Mouse (Mus musculus) CH12.LX (cell line): ENCODE measurements at regions not wholly inside any gene's neighbourhood (a gene's known extent, or its start where the extent isn't known, plus 50 kb on each side); places are given as distances from the start of the nearest gene placed in this dataset.

Experiments
- DNase-seq: peaks from one replicate; pipeline ENCODE4 v3.0.0-alpha.2; 2013; ENCODE audit errors: extremely low read depth
- H3K27ac ChIP-seq: 2 replicates; pipeline ENCODE4 v1.5.1; 2012; ENCODE audit warnings: low read depth, mild to moderate bottlenecking, control low read depth, moderate library complexity; ENCODE audit not compliant: insufficient read depth
- H3K27me3 ChIP-seq: replicated peaks from 2 replicates; pipeline ENCODE3; 2012; ENCODE audit warnings: inconsistent platforms
- H3K36me3 ChIP-seq, 2 experiments: replicated peaks in 1 of 2; 2 replicates each; pipeline versions ENCODE3 to v1.6.1; 2012; ENCODE audit warnings: inconsistent platforms in 1 of 2, low read length in 1 of 2, mild to moderate bottlenecking in 1 of 2, mixed read lengths in 1 of 2, moderate library complexity in 1 of 2; ENCODE audit not compliant: control insufficient read depth in 1 of 2, insufficient read depth in 1 of 2
- H3K4me1 ChIP-seq, 2 experiments: 2 replicates each; pipeline ENCODE4 v1.6.1; 2012; ENCODE audit warnings: inconsistent platforms in 1 of 2, moderate library complexity in 1 of 2; ENCODE audit not compliant: insufficient read depth in 2 of 2, control insufficient read depth in 1 of 2
- H3K4me2 ChIP-seq: 2 replicates; pipeline ENCODE4 v1.6.1; 2012; ENCODE audit warnings: low read depth, mild to moderate bottlenecking, control low read depth; ENCODE audit not compliant: poor library complexity, insufficient read depth, severe bottlenecking
- H3K4me3 ChIP-seq, 3 experiments: fragments of 150-350 bp in 1 of 3; sonication (generic) in 1 of 3; replicated peaks in 1 of 3; 2 replicates each; pipeline versions ENCODE3 to v1.5.1; 2011 to 2012; ENCODE audit warnings: low read depth in 2 of 3, low read length in 2 of 3, mild to moderate bottlenecking in 2 of 3, moderate library complexity in 2 of 3, control low read depth in 1 of 3, improper control_type of control experiment in 1 of 3, inconsistent platforms in 1 of 3, mixed read lengths in 1 of 3; ENCODE audit not compliant: poor library complexity in 1 of 3
- H3K79me2 ChIP-seq: replicated peaks from 2 replicates; pipeline ENCODE4 v1.6.1; 2012; ENCODE audit warnings: mild to moderate bottlenecking, moderate library complexity; ENCODE audit not compliant: control insufficient read depth, poor library complexity, insufficient read depth, severe bottlenecking; ENCODE audit errors: extremely low read depth
- H3K9ac ChIP-seq: 2 replicates; pipeline ENCODE4 v1.6.1; 2012; ENCODE audit warnings: low read depth, mild to moderate bottlenecking, control low read depth, moderate library complexity; ENCODE audit not compliant: insufficient read depth
- H3K9me3 ChIP-seq: replicated peaks from 2 replicates; pipeline ENCODE3; 2012; ENCODE audit warnings: low read length, inconsistent platforms, mixed read lengths
- CTCF ChIP-seq, 2 experiments: IDR thresholded peaks in 1 of 2; conservative IDR thresholded peaks in 1 of 2; 2 replicates each; pipeline ENCODE4 v1.5.1; 2011 to 2012; ENCODE audit warnings: low read depth in 2 of 2, low read length in 2 of 2, improper control_type of control experiment in 1 of 2, inconsistent platforms in 1 of 2, mild to moderate bottlenecking in 1 of 2, moderate library complexity in 1 of 2
- E2F4 ChIP-seq: IDR thresholded peaks from 2 replicates; pipeline ENCODE4 v1.6.1; 2011; ENCODE audit warnings: low read depth, low read length, improper control_type of control experiment; ENCODE audit not compliant: insufficient replicate concordance
- ELF1 ChIP-seq: IDR thresholded peaks from 2 replicates; pipeline ENCODE4 v1.6.1; 2014; ENCODE audit warnings: low read depth, mild to moderate bottlenecking, inconsistent platforms, low read length, improper control_type of control experiment
- ETS1 ChIP-seq: conservative IDR thresholded peaks from 2 replicates; pipeline ENCODE4 v1.6.1; 2012; ENCODE audit warnings: low read depth, mild to moderate bottlenecking, inconsistent platforms, low read length, improper control_type of control experiment, moderate library complexity
- HCFC1 ChIP-seq: IDR thresholded peaks from 2 replicates; pipeline ENCODE4 v1.6.1; 2012; ENCODE audit warnings: low read depth, mild to moderate bottlenecking, inconsistent platforms, low read length, improper control_type of control experiment
- IRF4 ChIP-seq: IDR thresholded peaks from 2 replicates; pipeline ENCODE4 v1.6.1; 2014; ENCODE audit warnings: low read depth, mild to moderate bottlenecking, inconsistent platforms, low read length, improper control_type of control experiment
- KAT2A ChIP-seq: IDR thresholded peaks from 2 replicates; pipeline ENCODE4 v1.6.1; 2012; ENCODE audit warnings: low read length, improper control_type of control experiment, inconsistent platforms; ENCODE audit not compliant: insufficient replicate concordance
- MAX ChIP-seq: IDR thresholded peaks from 2 replicates; pipeline ENCODE4 v1.6.1; 2011; ENCODE audit warnings: low read length, improper control_type of control experiment
- MAZ ChIP-seq: IDR thresholded peaks from 2 replicates; pipeline ENCODE4 v1.6.1; 2012; ENCODE audit warnings: low read depth, mild to moderate bottlenecking, inconsistent platforms, low read length, improper control_type of control experiment, moderate library complexity
- MEF2A ChIP-seq: IDR thresholded peaks from 2 replicates; pipeline ENCODE4 v1.6.1; 2014; ENCODE audit warnings: low read depth, mild to moderate bottlenecking, inconsistent platforms, low read length, improper control_type of control experiment, borderline replicate concordance
- MXI1 ChIP-seq: IDR thresholded peaks from 2 replicates; pipeline ENCODE4 v1.6.1; 2011; ENCODE audit warnings: mild to moderate bottlenecking, low read depth, low read length, improper control_type of control experiment
- MYC ChIP-seq: IDR thresholded peaks from 2 replicates; pipeline ENCODE4 v1.6.1; 2011; ENCODE audit warnings: low read depth, mild to moderate bottlenecking, improper control_type of control experiment, low read length
- RAD21 ChIP-seq: IDR thresholded peaks from 2 replicates; pipeline ENCODE4 v1.6.1; 2011; ENCODE audit warnings: low read depth, mild to moderate bottlenecking, low read length, improper control_type of control experiment, moderate library complexity
- SMC3 ChIP-seq: IDR thresholded peaks from 2 replicates; pipeline ENCODE4 v1.6.1; 2011; ENCODE audit warnings: low read depth, low read length, improper control_type of control experiment
- TBP ChIP-seq: conservative IDR thresholded peaks from 2 replicates; pipeline ENCODE4 v1.6.1; 2011; ENCODE audit warnings: low read depth, low read length, improper control_type of control experiment
- TCF12 ChIP-seq: IDR thresholded peaks from 2 replicates; pipeline ENCODE4 v1.6.1; 2014; ENCODE audit warnings: low read depth, mild to moderate bottlenecking, inconsistent platforms, low read length, improper control_type of control experiment
- ZKSCAN1 ChIP-seq: IDR thresholded peaks from 2 replicates; pipeline ENCODE4 v1.6.1; 2012; ENCODE audit warnings: low read depth, inconsistent platforms, low read length, improper control_type of control experiment, borderline replicate concordance
- ZMIZ1 ChIP-seq: IDR thresholded peaks from 2 replicates; pipeline ENCODE4 v1.6.1; 2012; ENCODE audit warnings: low read depth, mild to moderate bottlenecking, inconsistent platforms, low read length, improper control_type of control experiment
- dilution Hi-C: fragments of 300-500 bp; cut with MboI; formaldehyde crosslinking; loops from 2 replicates; pipeline ENCODE4 v1.14.3; 2020; ENCODE audit warnings: low sequenced_read_pairs; ENCODE audit not compliant: extremely low pct_unique_long_range_greater_than_20kb, extremely low pct_ligation_motif_present
- in situ Hi-C: fragments of 300-500 bp; cut with MboI; formaldehyde crosslinking; loops from 3 replicates; pipeline ENCODE4 v1.14.3; 2019; ENCODE audit warnings: low sequenced_read_pairs, low pct_ligation_motif_present, low pct_unique_long_range_greater_than_20kb, mixed read lengths

- dilution Hi-C loops: no loop called here
- no peaks in the 10 kb centered on the region for H3K9me3 ChIP-seq
- peak overlapping the region; percentile 73 for H3K4me2 ChIP-seq
- H3K79me2 ChIP-seq: no peaks in the 10 kb centered on the region
- peak overlapping the region; percentile 66 for H3K27ac ChIP-seq
- H3K36me3 ChIP-seq: no peaks in the 10 kb centered on the region
- no peaks in the 10 kb centered on the region for H3K27me3 ChIP-seq
- in situ Hi-C loops: no loop called here
- TF ChIP-seq ETS1 (peak; percentile 10; the same call in 1 of the 2 replicates), ELF1 (peak; percentile 61; the same call in 1 of the 2 replicates), MAZ (no peak), ZKSCAN1 (no peak), TCF12 (peak; percentile 43; the same call in 1 of the 2 replicates), IRF4 (peak; percentile 36; the same call in 1 of the 2 replicates), RAD21 (peak; percentile 55), MYC (peak; percentile 67; the same call in 1 of the 2 replicates), CTCF (conservative IDR thresholded peaks at IDR 0.05 in 1 of 2, IDR thresholded peaks at IDR 0.05 in 1 of 2; ENCODE audit: low read depth in 2 of 2, low read length in 2 of 2) (peak; percentile 81 to 82), TBP (0 out of 2 replicates have a peak, but pooled peaks have one; percentile 11), KAT2A (no peak), SMC3 (peak; percentile 46), HCFC1 (peak; percentile 39), MEF2A (peak; percentile 43; the same call in 1 of the 2 replicates), MXI1 (0 out of 2 replicates have a peak, but pooled peaks have one; percentile 4), ZMIZ1 (no peak), MAX (peak; percentile 64)
- peak overlapping the region; percentile 18 for H3K9ac ChIP-seq
- peaks cover 7 to 24% of the 10 kb centered on the region in 2 experiments for H3K4me1 ChIP-seq
- peak overlapping the region; percentile 51 to 59 (median 54) for H3K4me3 ChIP-seq
- DNase-seq: peak; percentile 92
Observed at GRCm38 (mm10) chr12:77039295-77039952, 77.4 kb upstream of the Max start.

- dilution Hi-C loops: no loop called here
- TF ChIP-seq TBP (no peak), KAT2A (no peak), MEF2A (no peak), MXI1 (no peak), E2F4 (no peak)
- no peaks in the 10 kb centered on the region for H3K27me3 ChIP-seq
- H3K4me2 ChIP-seq: peak overlapping the region; percentile 7; the same call in 1 of the 2 replicates
- peaks cover 7 to 22% of the 10 kb centered on the region in 2 experiments for H3K4me1 ChIP-seq
- no peak for DNase-seq
- no peak overlapping the region for H3K27ac ChIP-seq
- H3K9me3 ChIP-seq: no peaks in the 10 kb centered on the region
- in situ Hi-C loops: no loop called here
- H3K36me3 ChIP-seq: no peaks in the 10 kb centered on the region
- H3K9ac ChIP-seq: no peak overlapping the region
- H3K79me2 ChIP-seq: no peaks in the 10 kb centered on the region
- H3K4me3 ChIP-seq: no peak overlapping the region
Observed at GRCm38 (mm10) chr12:77035676-77036075, 73.7 kb upstream of the Max start.
